Mouse (Mus musculus) stomach, postnatal 0 days (tissue): ENCODE measurements at regions not wholly inside any gene's neighbourhood (a gene's known extent, or its start where the extent isn't known, plus 50 kb on each side); places are given as distances from the start of the nearest gene placed in this dataset.

ENCODE experiments used
- ATAC-seq: fragments of 200-750 bp; cut with Nextera tagmentation; 2 replicates; pipeline ENCODE4 v1.8.0; 2017; ENCODE audit not compliant: low FRiP score, low TSS enrichment
- DNase-seq: peaks from one replicate; pipeline ENCODE4 v3.0.0-alpha.2; 2016; ENCODE audit warnings: low spot score
- H3K27ac ChIP-seq: fragments of 300-500 bp; sonication (generic); replicated peaks from 2 replicates; pipeline ENCODE4 v1.5.1; 2014; ENCODE audit warnings: mild to moderate bottlenecking, control low read depth
- H3K27me3 ChIP-seq: fragments of 300-500 bp; sonication (generic); 2 replicates; pipeline ENCODE4 v1.6.1; 2014; ENCODE audit warnings: low read length; ENCODE audit not compliant: control insufficient read depth, insufficient read depth
- H3K36me3 ChIP-seq: fragments of 300-500 bp; sonication (generic); 2 replicates; pipeline ENCODE4 v1.6.1; 2014; ENCODE audit warnings: low read length, mixed read lengths; ENCODE audit not compliant: control insufficient read depth, insufficient read depth
- H3K4me1 ChIP-seq: fragments of 300-500 bp; sonication (generic); replicated peaks from 2 replicates; pipeline ENCODE4 v1.6.1; 2014; ENCODE audit warnings: antibody characterized with exemption; ENCODE audit not compliant: control insufficient read depth, insufficient read depth
- H3K4me2 ChIP-seq: fragments of 300-500 bp; sonication (generic); replicated peaks from 2 replicates; pipeline ENCODE4 v1.6.1; 2014; ENCODE audit warnings: low read depth, mild to moderate bottlenecking, control low read depth, moderate library complexity
- H3K4me3 ChIP-seq: fragments of 300-500 bp; sonication (generic); 2 replicates; pipeline ENCODE4 v1.5.1; 2014; ENCODE audit warnings: low read depth, low read length, control low read depth
- H3K9ac ChIP-seq: fragments of 300-500 bp; sonication (generic); 2 replicates; pipeline ENCODE4 v1.6.1; 2014; ENCODE audit warnings: mild to moderate bottlenecking, low read length, control low read depth, mixed read lengths
- H3K9me3 ChIP-seq: fragments of 300-500 bp; sonication (generic); 2 replicates; pipeline ENCODE4 v1.6.1; 2016; ENCODE audit warnings: low read length; ENCODE audit not compliant: control insufficient read depth
- CTCF ChIP-seq: IDR thresholded peaks from 2 replicates; pipeline ENCODE4 v1.5.1; 2016; ENCODE audit warnings: antibody characterized with exemption, low read depth, mild to moderate bottlenecking, moderate library complexity
- EP300 ChIP-seq: optimal IDR thresholded peaks from 2 replicates; pipeline ENCODE3; 2016; ENCODE audit warnings: antibody characterized with exemption
- WGBS: fragments of 180-500 bp; shearing (Covaris S2); extraction: QIAGEN DNeasy Blood & Tissue Kit; methylation state at CpG from one replicate; pipeline ENCODE4 v1.1.7; 2014; 5-methylcytosine and 5-hydroxymethylcytosine counted together

DNA sequence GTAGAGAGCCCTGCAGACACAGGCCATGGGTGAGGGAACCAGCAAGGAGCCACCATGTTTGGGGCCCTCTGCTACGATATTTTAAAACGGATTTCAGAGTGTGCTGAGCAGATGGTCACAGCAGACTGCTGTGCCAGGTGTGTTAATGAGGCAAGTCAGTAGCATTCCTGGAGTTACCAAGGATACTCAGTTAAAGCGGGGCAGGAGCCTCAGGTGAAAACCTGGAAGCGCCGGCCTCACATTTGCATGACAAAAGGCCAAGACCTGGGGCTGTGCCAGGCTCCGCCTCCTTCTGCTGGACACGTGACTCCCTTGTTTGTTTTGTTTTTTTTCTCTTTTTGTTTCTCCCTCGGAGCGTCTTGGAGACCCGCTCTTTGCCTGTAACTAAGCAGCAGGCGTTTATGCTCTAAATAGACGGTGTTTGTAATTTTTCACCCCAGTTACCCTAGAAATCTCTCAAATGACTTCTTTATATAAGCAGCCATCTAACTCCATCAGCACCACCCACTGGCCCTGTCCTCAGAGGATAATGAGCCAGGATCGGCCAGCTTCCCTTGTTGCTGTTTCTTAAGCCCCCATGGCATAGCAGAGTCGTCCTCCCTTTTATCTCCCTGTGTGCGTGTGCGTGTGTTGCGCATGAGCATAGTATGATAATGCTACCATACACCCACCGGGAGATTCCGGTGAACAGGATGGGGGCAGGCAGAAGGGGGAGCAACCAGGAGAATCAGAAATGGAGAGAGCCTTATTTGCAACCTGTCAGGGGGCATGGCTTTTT lies 166.9 kb upstream of the Gm3448 start:
- H3K9ac ChIP-seq: no peak overlapping the region
- DNase-seq (peak; percentile 81), ATAC-seq (peak; percentile 70)
- H3K4me1 ChIP-seq: no peaks in the 10 kb centered on the region; the same call in 1 of the 2 replicates
- TF ChIP-seq CTCF (no peak), EP300 (no peak)
- no peaks in the 10 kb centered on the region for H3K27me3 ChIP-seq
- H3K9me3 ChIP-seq: no peaks in the 10 kb centered on the region
- peak overlapping the region; percentile 29 for H3K4me3 ChIP-seq
- WGBS: 13% methylated on average over 19 of the region's 19 CpGs
- H3K27ac ChIP-seq: no peak overlapping the region
- H3K36me3 ChIP-seq: no peaks in the 10 kb centered on the region
- H3K4me2 ChIP-seq: peak overlapping the region; percentile 49

GRCm38 (mm10) chr17:15207182-15208029 lies 166.1 kb upstream of the Gm3448 start:
- peak; percentile 48 for ATAC-seq
- H3K4me2 ChIP-seq: peak overlapping the region; percentile 49
- no peaks in the 10 kb centered on the region for H3K9me3 ChIP-seq
- H3K36me3 ChIP-seq: no peaks in the 10 kb centered on the region
- H3K4me1 ChIP-seq: no peaks in the 10 kb centered on the region; the same call in 1 of the 2 replicates
- H3K9ac ChIP-seq: 0 out of 2 replicates have a peak overlapping the region, but pooled peaks have one; percentile 27
- WGBS: 35% methylated on average over 24 of the region's 24 CpGs
- no peaks in the 10 kb centered on the region for H3K27me3 ChIP-seq
- H3K4me3 ChIP-seq: peak overlapping the region; percentile 29
- no peak for DNase-seq
- H3K27ac ChIP-seq: no peak overlapping the region
- TF ChIP-seq EP300 (no peak), CTCF (no peak)

GRCm38 (mm10) chr17:15205799-15206198 lies 164.5 kb upstream of the Gm3448 start:
- Histone ChIP-seq H3K4me1 (no peaks in the 10 kb centered on the region; the same call in 1 of the 2 replicates), H3K9me3 (no peaks in the 10 kb centered on the region), H3K9ac (no peak overlapping the region), H3K27me3 (no peaks in the 10 kb centered on the region), H3K36me3 (no peaks in the 10 kb centered on the region), H3K4me3 (no peak overlapping the region), H3K4me2 (no peak overlapping the region), H3K27ac (no peak overlapping the region)
- WGBS: 79% methylated on average over 4 of the region's 4 CpGs
- ATAC-seq (no peak), DNase-seq (no peak)
- TF ChIP-seq CTCF: no peak
- TF ChIP-seq EP300: no peak

DNA sequence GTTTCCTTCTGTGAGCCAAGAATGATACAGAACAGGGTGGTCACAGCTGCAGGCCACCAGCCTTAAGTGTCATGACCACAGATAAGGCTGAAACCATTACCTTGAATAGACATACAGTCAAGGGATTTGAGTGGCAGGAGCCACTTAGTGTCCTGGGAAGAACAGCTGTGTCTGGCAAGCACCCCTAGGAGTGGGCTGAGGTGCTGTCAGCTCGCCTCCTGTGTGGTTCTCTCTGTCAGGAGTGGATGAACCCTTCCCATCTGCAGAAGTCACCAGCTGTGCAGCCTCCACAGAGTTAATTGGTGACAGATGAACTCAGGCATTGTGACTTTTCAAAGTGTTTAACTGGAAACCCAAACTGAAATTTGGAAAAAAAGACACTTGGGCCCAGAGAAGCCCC lies 163.2 kb upstream of the Gm3448 start:
- 70% methylated on average over 1 of the region's 1 CpGs for WGBS
- no peaks in the 10 kb centered on the region for H3K27me3 ChIP-seq

DNA sequence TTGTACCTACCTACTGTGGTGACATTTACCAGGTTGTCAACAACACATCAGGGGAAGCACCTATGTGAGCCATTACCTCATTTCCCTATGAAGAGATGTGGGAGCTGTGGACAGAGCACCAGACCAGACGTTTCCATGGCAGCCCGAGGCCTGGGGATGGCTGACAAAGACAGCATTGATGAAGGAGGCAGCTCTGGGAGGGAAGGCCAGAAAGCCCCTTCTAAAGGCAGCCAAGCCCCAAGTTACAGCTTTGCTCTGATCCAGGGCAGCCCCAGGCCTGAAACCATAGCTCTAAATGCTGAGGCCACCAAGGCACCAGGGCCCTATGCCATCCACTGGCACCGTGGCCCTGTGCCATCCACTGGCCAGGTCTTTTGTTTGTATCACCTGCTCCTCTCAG lies 157.9 kb upstream of the Gm3448 start:
- Histone ChIP-seq H3K9ac (no peak overlapping the region), H3K4me3 (no peak overlapping the region), H3K9me3 (no peaks in the 10 kb centered on the region), H3K4me2 (no peak overlapping the region), H3K4me1 (peaks cover 8% of the 10 kb centered on the region; the same call in 1 of the 2 replicates), H3K36me3 (no peaks in the 10 kb centered on the region), H3K27me3 (no peaks in the 10 kb centered on the region), H3K27ac (no peak overlapping the region)
- WGBS: 74% methylated on average over 3 of the region's 3 CpGs
- TF ChIP-seq CTCF (no peak), EP300 (no peak)
- DNase-seq: no peak
- no peak for ATAC-seq

More for the DNA sequence above, 163.2 kb upstream of the Gm3448 start:
- Histone ChIP-seq H3K9me3 (no peaks in the 10 kb centered on the region), H3K9ac (no peak overlapping the region), H3K4me3 (no peak overlapping the region), H3K36me3 (no peaks in the 10 kb centered on the region), H3K4me1 (no peaks in the 10 kb centered on the region; the same call in 1 of the 2 replicates), H3K4me2 (no peak overlapping the region), H3K27ac (no peak overlapping the region)
- DNase-seq: no peak
- ATAC-seq: no peak
- no peak for TF ChIP-seq EP300
- TF ChIP-seq CTCF: no peak

DNA sequence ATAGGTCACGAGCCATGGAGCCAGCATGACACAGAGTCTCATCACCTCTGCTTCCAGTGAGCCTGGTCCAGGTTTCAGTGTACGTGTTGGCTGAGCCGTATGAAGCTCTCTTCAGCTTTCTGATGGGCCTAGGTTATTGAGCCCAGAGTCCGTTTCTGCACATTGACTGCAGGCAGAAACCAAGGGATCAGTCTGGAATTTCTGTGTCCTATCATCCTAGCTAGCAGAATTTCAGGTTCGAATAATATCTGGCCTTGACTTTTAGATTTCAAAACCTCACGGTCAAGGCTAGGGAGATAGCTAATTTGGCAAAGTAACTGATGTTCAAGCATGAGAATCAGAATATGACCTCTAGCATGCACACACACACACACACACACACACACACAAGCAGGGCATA lies 156.0 kb upstream of the Gm3448 start:
- no peaks in the 10 kb centered on the region for H3K36me3 ChIP-seq
- H3K4me1 ChIP-seq: peaks cover 8% of the 10 kb centered on the region; the same call in 1 of the 2 replicates
- no peak overlapping the region for H3K4me2 ChIP-seq
- ATAC-seq: no peak
- no peak for DNase-seq
- H3K9ac ChIP-seq: no peak overlapping the region
- TF ChIP-seq CTCF (no peak), EP300 (no peak)
- H3K9me3 ChIP-seq: no peaks in the 10 kb centered on the region
- H3K27ac ChIP-seq: no peak overlapping the region
- WGBS: 89% methylated on average over 6 of the region's 6 CpGs
- no peak overlapping the region for H3K4me3 ChIP-seq
- no peaks in the 10 kb centered on the region for H3K27me3 ChIP-seq
